Mouse (Mus musculus): Measurements from ENCODE around the gene Diablo.

- no peak for TF ChIP-seq POLR2A (IDR thresholded peaks at IDR 0.05; ENCODE audit: extremely low read depth, insufficient read depth, low read length)
- TF ChIP-seq CTCF (IDR thresholded peaks at IDR 0.05; ENCODE audit: low read depth, low read length), result no peak
These were observed 2.4 kb downstream of the Diablo start for GRCm38 (mm10) chr5:123521621-123522020.

Data from liver, adult 2 months (tissue).